Comparison of ENCODE assay signal across 11 mouse cellular contexts in genomic region chr2:119172446-119172845, GRCm38 (mm10). TPM values are rescaled to one million over a fixed set of nuclear protein-coding genes. Genes with fewer than 3 reads are reported as not detected.
DNase-seq lines count a peak whose midpoint lies in the region; ATAC-seq and TF ChIP-seq lines count a peak whose summit lies in the region.
"Had no signal": no experiment of that assay in that cellular context is flagged by ENCODE, and none has a peak within 500 bp of the region (broad histone marks: within the 10 kb centered on the region; RNA-seq: fewer than 3 reads in every experiment).

No protein-coding gene starts in this region.

- WGBS in kidney, embryonic 15.5 days, result 89% methylated on average over 7 of the region's 7 CpGs
- WGBS in kidney, adult 2 months, result 89% methylated on average over 7 of the region's 7 CpGs
- 88% methylated on average over 7 of the region's 7 CpGs for WGBS in midbrain, embryonic 12.5 days

- no peak for TF ChIP-seq POLR2A in kidney, adult 2 months (IDR thresholded peaks at IDR 0.05; ENCODE audit: low read depth, low read length)
- TF ChIP-seq POLR2A in MEL (IDR thresholded peaks at IDR 0.05; ENCODE audit: control insufficient read depth in 1 of 2, insufficient read depth in 1 of 2, low read depth in 1 of 2, low read length in 2 of 2, poor library complexity in 1 of 2), result no peak

- H3K36me3 ChIP-seq in kidney, embryonic 15.5 days, result peaks cover 7% of the 10 kb centered on the region; the same call in 1 of the 2 replicates
- no peaks in the 10 kb centered on the region for H3K36me3 ChIP-seq in kidney, adult 2 months (ENCODE audit: control insufficient read depth, insufficient read depth, low read length)
- peaks cover 0 to 14% of the 10 kb centered on the region in 2 experiments; a peak in 2 of 4 replicates for H3K36me3 ChIP-seq in MEL (ENCODE audit: control insufficient read depth in 1 of 2, insufficient read depth in 2 of 2, low read length in 2 of 2)
- H3K36me3 ChIP-seq in midbrain, embryonic 12.5 days, result peaks cover 8% of the 10 kb centered on the region; the same call in 1 of the 2 replicates
- H3K36me3 ChIP-seq: hindbrain, embryonic 15.5 days had no signal

- H3K4me1 ChIP-seq in kidney, embryonic 15.5 days, result peaks cover 50% of the 10 kb centered on the region
- H3K4me1 ChIP-seq in kidney, adult 2 months (ENCODE audit: control insufficient read depth, insufficient read depth, low read length), result no peaks in the 10 kb centered on the region
- peaks cover 7 to 35% of the 10 kb centered on the region in 2 experiments; a peak in 3 of 4 replicates for H3K4me1 ChIP-seq in MEL (ENCODE audit: control insufficient read depth in 1 of 2, insufficient read depth in 2 of 2, low read length in 2 of 2)
- H3K4me1 ChIP-seq in midbrain, embryonic 12.5 days, result peaks cover 35% of the 10 kb centered on the region

- TF ChIP-seq CTCF in kidney, adult 2 months (conservative IDR thresholded peaks at IDR 0.05; ENCODE audit: insufficient read depth, insufficient read length, low read depth, low read length), result no peak
- TF ChIP-seq CTCF in MEL (IDR thresholded peaks at IDR 0.05 in 2 of 3, conservative IDR thresholded peaks at IDR 0.05 in 1 of 3; ENCODE audit: control insufficient read depth in 1 of 3, insufficient read depth in 1 of 3, low read depth in 2 of 3, low read length in 3 of 3, poor library complexity in 1 of 3, severe bottlenecking in 1 of 3), result no peak

- no peak; a peak in 1 of 4 replicates for TF ChIP-seq EP300 in MEL (IDR thresholded peaks at IDR 0.05; ENCODE audit: low read depth in 1 of 2, low read length in 2 of 2)

- ATAC-seq in kidney, embryonic 15.5 days (replicated peaks; ENCODE audit: low FRiP score), result no peak
- peak; percentile 2; the same call in 1 of the 2 replicates for ATAC-seq in common myeloid progenitor, adult 5-6 weeks (replicated peaks; ENCODE audit: low read depth, poor library complexity, severe bottlenecking)
- ATAC-seq in midbrain, embryonic 12.5 days (ENCODE audit: low FRiP score, low read depth), result no peak

- 0 out of 2 replicates have a peak overlapping the region, but pooled peaks have one; percentile 8 for H3K9ac ChIP-seq in kidney, embryonic 15.5 days
- H3K9ac ChIP-seq in MEL (ENCODE audit: control insufficient read depth, low read depth, low read length, poor library complexity, severe bottlenecking), result peak overlapping the region; percentile 47
- no peak overlapping the region for H3K9ac ChIP-seq in midbrain, embryonic 12.5 days (replicated peaks)
- H3K9ac ChIP-seq: hindbrain, embryonic 15.5 days had no signal

- H3K27me3 ChIP-seq in kidney, embryonic 15.5 days, result peaks cover 8% of the 10 kb centered on the region
- H3K27me3 ChIP-seq in kidney, adult 2 months (replicated peaks; ENCODE audit: control insufficient read depth, insufficient read depth, low read length), result no peaks in the 10 kb centered on the region
- no peaks in the 10 kb centered on the region for H3K27me3 ChIP-seq in MEL (ENCODE audit: control insufficient read depth in 1 of 2, insufficient read depth in 2 of 2, low read length in 2 of 2)
- H3K27me3 ChIP-seq in midbrain, embryonic 12.5 days, result peaks cover 18% of the 10 kb centered on the region
- H3K27me3 ChIP-seq: hindbrain, embryonic 15.5 days had no signal

- peak overlapping the region; percentile 81 for H3K27ac ChIP-seq in kidney, embryonic 15.5 days
- no peak overlapping the region for H3K27ac ChIP-seq in kidney, adult 2 months (ENCODE audit: insufficient read depth, low read depth, low read length)
- H3K27ac ChIP-seq in MEL (ENCODE audit: control insufficient read depth, low read depth, low read length), result peak overlapping the region; percentile 65
- H3K27ac ChIP-seq in midbrain, embryonic 12.5 days (replicated peaks), result 0 out of 2 replicates have a peak overlapping the region, but pooled peaks have one; percentile 68
- H3K27ac ChIP-seq: embryonic facial prominence, embryonic 10.5 days; hindbrain, embryonic 15.5 days had no signal

- H3K79me2 ChIP-seq in MEL (ENCODE audit: control insufficient read depth, insufficient read depth, low read length, poor library complexity), result no peaks in the 10 kb centered on the region

- no peak for TF ChIP-seq RAD21 in MEL (IDR thresholded peaks at IDR 0.05; ENCODE audit: low read depth, low read length)

- H3K9me3 ChIP-seq in kidney, embryonic 15.5 days (replicated peaks), result no peaks in the 10 kb centered on the region
- no peaks in the 10 kb centered on the region for H3K9me3 ChIP-seq in MEL (replicated peaks; ENCODE audit: insufficient read depth, low read length)
- no peaks in the 10 kb centered on the region for H3K9me3 ChIP-seq in midbrain, embryonic 12.5 days
- H3K9me3 ChIP-seq: embryonic facial prominence, embryonic 10.5 days; hindbrain, embryonic 15.5 days had no signal

- peak overlapping the region; percentile 43; the same call in 1 of the 2 replicates for H3K4me2 ChIP-seq in kidney, embryonic 15.5 days
- H3K4me2 ChIP-seq in midbrain, embryonic 12.5 days (replicated peaks), result peak overlapping the region; percentile 8; the same call in 1 of the 2 replicates

- H3K4me3 ChIP-seq in kidney, embryonic 15.5 days (replicated peaks), result no peak overlapping the region
- no peak overlapping the region for H3K4me3 ChIP-seq in kidney, adult 2 months (ENCODE audit: insufficient read depth, low read depth, low read length)
- H3K4me3 ChIP-seq in MEL (ENCODE audit: control insufficient read depth in 1 of 2, insufficient read depth in 1 of 2, low read depth in 2 of 2, low read length in 2 of 2), result peak overlapping the region; percentile 27 to 44
- H3K4me3 ChIP-seq in midbrain, embryonic 12.5 days, result no peak overlapping the region
- H3K4me3 ChIP-seq: embryonic facial prominence, embryonic 10.5 days; hindbrain, embryonic 15.5 days had no signal

- DNase-seq in kidney, adult 2 months, result no peak
- DNase-seq in MEL (ENCODE audit: low read depth, low spot score), result peak; percentile 68
- DNase-seq in layer of hippocampus, adult 11-12 months (ENCODE audit: low spot score), result no peak
- DNase-seq in cerebellum, adult 11-12 months, result no peak
- DNase-seq: cerebellum, adult 18-20 months; thymus, postnatal 36 days had no signal

TF ChIP-seq in MEL, 35 proteins besides CTCF, POLR2A, EP300 and RAD21:
- TF ChIP-seq NRF1 (IDR thresholded peaks at IDR 0.05; ENCODE audit: insufficient read depth, low read depth, low read length, poor library complexity, severe bottlenecking) (peak; percentile 60), ETS1 (IDR thresholded peaks at IDR 0.05; ENCODE audit: low read depth, low read length) (peak; percentile 66), JUND (IDR thresholded peaks at IDR 0.05; ENCODE audit: low read depth, low read length) (no peak), ELF1 (IDR thresholded peaks at IDR 0.05; ENCODE audit: low read depth, low read length) (0 out of 2 replicates have a peak, but pooled peaks have one; percentile 4)

RNA-seq across cellular contexts. Expression of gene Gm14137, which starts 1.9 kb away (rescaled TPM):
- polyA plus RNA-seq in kidney, embryonic 15.5 days (2015; fragmentation: Nextera tagmentation; extraction: Ambion mirVana), result 0.73 and 0.81 TPM in 2 replicates
- 0.05 and 0.15 TPM in 2 replicates for polyA plus RNA-seq in kidney, adult 2 months (2012; rRNA removed)
- total RNA-seq in MEL (2012; rRNA removed), result 0.07 TPM in 1 of 2 replicates, not detected in the other
- under 1 TPM in 1 of 2 experiments, not detected in 1; 0.71 TPM for polyA plus RNA-seq in MEL (2012; ENCODE audit: insufficient read depth in 1 of 2, insufficient read length in 2 of 2, low read depth in 1 of 2, low replicate concordance in 2 of 2, missing spikeins in 1 of 2)
- total RNA-seq in common myeloid progenitor, adult 5-6 weeks (2017), result not detected in 2 replicates
- polyA plus RNA-seq in midbrain, embryonic 12.5 days (2016; fragmentation: Nextera tagmentation; extraction: Ambion mirVana), result 0.85 and 1.2 TPM in 2 replicates

RNA-seq across cellular contexts. Expression of gene Gchfr, which starts 4.9 kb away (rescaled TPM):
- polyA plus RNA-seq in kidney, embryonic 15.5 days (2015; fragmentation: Nextera tagmentation; extraction: Ambion mirVana), result 32.0 and 36.9 TPM in 2 replicates
- 124 and 144 TPM in 2 replicates for polyA plus RNA-seq in kidney, adult 2 months (2012; rRNA removed)
- total RNA-seq in MEL (2012; rRNA removed), result not detected in 2 replicates
- not detected for polyA plus RNA-seq in MEL (2012; ENCODE audit: insufficient read depth in 1 of 2, insufficient read length in 2 of 2, low read depth in 1 of 2, low replicate concordance in 2 of 2, missing spikeins in 1 of 2)
- not detected in 2 replicates for total RNA-seq in common myeloid progenitor, adult 5-6 weeks (2017)
- polyA plus RNA-seq in midbrain, embryonic 12.5 days (2016; fragmentation: Nextera tagmentation; extraction: Ambion mirVana), result 2.7 and 3.3 TPM in 2 replicates

RNA-seq across cellular contexts. Expression of gene Rmdn3, which starts 15.6 kb away (rescaled TPM):
- polyA plus RNA-seq in kidney, embryonic 15.5 days (2015; fragmentation: Nextera tagmentation; extraction: Ambion mirVana), result 43.2 and 46.8 TPM in 2 replicates
- polyA plus RNA-seq in kidney, adult 2 months (2012; rRNA removed), result 23.6 and 25.9 TPM in 2 replicates
- 44.7 and 57.4 TPM in 2 replicates for total RNA-seq in MEL (2012; rRNA removed)
- 10 to 100 TPM in 1 of 2 experiments, not detected in 1; 52.5 TPM for polyA plus RNA-seq in MEL (2012; ENCODE audit: insufficient read depth in 1 of 2, insufficient read length in 2 of 2, low read depth in 1 of 2, low replicate concordance in 2 of 2, missing spikeins in 1 of 2)
- total RNA-seq in common myeloid progenitor, adult 5-6 weeks (2017), result 38.4 and 44.1 TPM in 2 replicates
- polyA plus RNA-seq in midbrain, embryonic 12.5 days (2016; fragmentation: Nextera tagmentation; extraction: Ambion mirVana), result 43.8 and 47.5 TPM in 2 replicates

RNA-seq across cellular contexts. Expression of gene Zfyve19, which starts 36.0 kb away (rescaled TPM):
- 51.8 and 55.4 TPM in 2 replicates for polyA plus RNA-seq in kidney, embryonic 15.5 days (2015; fragmentation: Nextera tagmentation; extraction: Ambion mirVana)
- 39.1 and 43.2 TPM in 2 replicates for polyA plus RNA-seq in kidney, adult 2 months (2012; rRNA removed)
- 30.3 and 37.4 TPM in 2 replicates for total RNA-seq in MEL (2012; rRNA removed)
- polyA plus RNA-seq in MEL (2012; ENCODE audit: insufficient read depth in 1 of 2, insufficient read length in 2 of 2, low read depth in 1 of 2, low replicate concordance in 2 of 2, missing spikeins in 1 of 2), result 10 to 100 TPM in 1 of 2 experiments, not detected in 1; 52.5 TPM
- 51.6 and 59.1 TPM in 2 replicates for total RNA-seq in common myeloid progenitor, adult 5-6 weeks (2017)
- 44.9 and 53.6 TPM in 2 replicates for polyA plus RNA-seq in midbrain, embryonic 12.5 days (2016; fragmentation: Nextera tagmentation; extraction: Ambion mirVana)

RNA-seq across cellular contexts. Expression of gene Dnajc17, which starts 36.1 kb away (rescaled TPM):
- polyA plus RNA-seq in kidney, embryonic 15.5 days (2015; fragmentation: Nextera tagmentation; extraction: Ambion mirVana), result 18.6 and 21.9 TPM in 2 replicates
- 3.4 and 4.6 TPM in 2 replicates for polyA plus RNA-seq in kidney, adult 2 months (2012; rRNA removed)
- 13.0 and 14.7 TPM in 2 replicates for total RNA-seq in MEL (2012; rRNA removed)
- polyA plus RNA-seq in MEL (2012; ENCODE audit: insufficient read depth in 1 of 2, insufficient read length in 2 of 2, low read depth in 1 of 2, low replicate concordance in 2 of 2, missing spikeins in 1 of 2), result 10 to 100 TPM in 1 of 2 experiments, not detected in 1; 15.8 TPM
- total RNA-seq in common myeloid progenitor, adult 5-6 weeks (2017), result 41.5 and 46.6 TPM in 2 replicates
- polyA plus RNA-seq in midbrain, embryonic 12.5 days (2016; fragmentation: Nextera tagmentation; extraction: Ambion mirVana), result 24.7 and 26.8 TPM in 2 replicates

Comparison
In these comparisons a context has a peak if more than half of its experiments do, and no peak if none do; other contexts are left out.
1. H3K4me3 ChIP-seq: peak in MEL (2 of 2); none in kidney, embryonic 15.5 days (single experiment), kidney, adult 2 months (single experiment) and midbrain, embryonic 12.5 days (single experiment).